Mouse (Mus musculus) heart, postnatal 0 days (tissue): Measurements from ENCODE around the gene Ak7.

Experiments
- CTCF ChIP-seq: IDR thresholded peaks from 2 replicates; pipeline ENCODE4 v1.5.1; 2016; ENCODE audit warnings: antibody characterized with exemption, control low read depth, low read depth
- EP300 ChIP-seq: IDR thresholded peaks from 2 replicates; pipeline ENCODE4 v1.6.1; 2016; ENCODE audit warnings: antibody characterized with exemption, low read depth

- TF ChIP-seq EP300 (no peak), CTCF (no peak)
Measured at GRCm38 (mm10) chr12:105825266-105825665, 119.5 kb downstream of the Ak7 start.
